Mouse (Mus musculus): ENCODE measurements at regions not wholly inside any gene's neighbourhood (a gene's known extent, or its start where the extent isn't known, plus 50 kb on each side); places are given as distances from the start of the nearest gene placed in this dataset.

GRCm38 (mm10) chr14:58511571-58511985 lies 441.2 kb downstream of the Fgf9 start:
- H3K36me3 ChIP-seq (ENCODE audit: control insufficient read depth, insufficient read depth): no peaks in the 10 kb centered on the region
- no peaks in the 10 kb centered on the region for H3K4me1 ChIP-seq (replicated peaks; ENCODE audit: control insufficient read depth, insufficient read depth, low read length)
- H3K4me3 ChIP-seq (replicated peaks; ENCODE audit: low read length): no peak overlapping the region
- WGBS: 55% methylated on average over 4 of the region's 4 CpGs
- H3K4me2 ChIP-seq (ENCODE audit: low read length): no peak overlapping the region
- no peak for ATAC-seq
- H3K27me3 ChIP-seq (replicated peaks; ENCODE audit: control insufficient read depth, insufficient read depth, low read length): no peaks in the 10 kb centered on the region
- H3K27ac ChIP-seq (ENCODE audit: low read length): no peak overlapping the region
- no peaks in the 10 kb centered on the region for H3K9me3 ChIP-seq (ENCODE audit: control insufficient read depth, low read length)
- no peak overlapping the region for H3K9ac ChIP-seq (replicated peaks; ENCODE audit: low read depth, low read length)

DNA sequence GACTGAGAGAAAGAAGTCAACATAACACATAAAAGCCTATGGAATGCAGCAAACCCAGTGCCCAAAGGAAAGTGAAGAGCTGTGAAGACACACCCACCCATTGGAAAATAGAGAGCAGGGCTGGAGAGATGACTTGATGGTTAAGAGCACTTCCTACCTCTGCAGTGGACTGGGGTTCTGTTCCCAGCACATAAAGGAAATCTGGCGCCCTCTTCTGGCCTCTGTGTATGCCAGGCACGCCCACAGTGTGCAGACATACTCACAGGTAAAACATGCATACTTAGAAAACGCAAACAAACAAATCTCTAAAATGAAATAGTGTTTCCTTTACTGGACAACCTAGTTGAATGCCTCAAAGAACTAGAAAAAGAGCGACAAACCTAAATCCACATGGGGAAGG lies 440.4 kb downstream of the Fgf9 start:
- WGBS: 77% methylated on average over 4 of the region's 4 CpGs
- no peaks in the 10 kb centered on the region for H3K36me3 ChIP-seq (ENCODE audit: control insufficient read depth, insufficient read depth)
- ATAC-seq: no peak
- no peak overlapping the region for H3K4me2 ChIP-seq (ENCODE audit: low read length)
- H3K4me1 ChIP-seq (replicated peaks; ENCODE audit: control insufficient read depth, insufficient read depth, low read length): no peaks in the 10 kb centered on the region
- no peaks in the 10 kb centered on the region for H3K27me3 ChIP-seq (replicated peaks; ENCODE audit: control insufficient read depth, insufficient read depth, low read length)
- H3K9ac ChIP-seq (replicated peaks; ENCODE audit: low read depth, low read length): no peak overlapping the region
- no peak overlapping the region for H3K4me3 ChIP-seq (replicated peaks; ENCODE audit: low read length)
- H3K9me3 ChIP-seq (ENCODE audit: control insufficient read depth, low read length): no peaks in the 10 kb centered on the region
- no peak overlapping the region for H3K27ac ChIP-seq (ENCODE audit: low read length)

GRCm38 (mm10) chr14:58509106-58509505 lies 438.8 kb downstream of the Fgf9 start:
- Histone ChIP-seq H3K9ac (replicated peaks; ENCODE audit: low read depth, low read length) (no peak overlapping the region), H3K36me3 (ENCODE audit: control insufficient read depth, insufficient read depth) (no peaks in the 10 kb centered on the region), H3K9me3 (ENCODE audit: control insufficient read depth, low read length) (no peaks in the 10 kb centered on the region), H3K27ac (ENCODE audit: low read length) (no peak overlapping the region), H3K4me3 (replicated peaks; ENCODE audit: low read length) (no peak overlapping the region), H3K4me1 (replicated peaks; ENCODE audit: control insufficient read depth, insufficient read depth, low read length) (no peaks in the 10 kb centered on the region), H3K4me2 (ENCODE audit: low read length) (no peak overlapping the region), H3K27me3 (replicated peaks; ENCODE audit: control insufficient read depth, insufficient read depth, low read length) (no peaks in the 10 kb centered on the region)
- no peak for ATAC-seq
- WGBS: 54% methylated on average over 4 of the region's 4 CpGs

DNA sequence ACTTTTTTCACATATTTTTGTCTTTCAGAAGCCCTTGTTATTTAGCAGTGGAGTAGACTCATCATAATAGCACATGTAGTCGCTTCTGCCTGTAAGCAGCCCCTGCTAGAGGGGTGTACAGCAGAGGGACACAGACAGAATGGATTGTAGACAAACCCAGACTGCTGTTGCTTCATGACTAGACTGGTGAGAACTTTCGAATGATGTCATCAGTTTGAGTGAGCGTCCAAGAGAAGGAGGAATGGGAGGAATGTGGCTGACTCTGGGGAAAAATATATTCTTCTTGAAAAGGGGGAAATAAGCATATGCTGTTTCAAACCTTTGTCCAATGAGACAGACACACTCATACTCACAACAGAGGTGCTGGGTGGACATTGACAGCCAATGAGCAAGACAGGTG lies 436.1 kb downstream of the Fgf9 start:
- Histone ChIP-seq H3K9me3 (ENCODE audit: control insufficient read depth, low read length) (no peaks in the 10 kb centered on the region), H3K4me1 (replicated peaks; ENCODE audit: control insufficient read depth, insufficient read depth, low read length) (no peaks in the 10 kb centered on the region), H3K27me3 (replicated peaks; ENCODE audit: control insufficient read depth, insufficient read depth, low read length) (no peaks in the 10 kb centered on the region), H3K4me2 (ENCODE audit: low read length) (no peak overlapping the region), H3K36me3 (ENCODE audit: control insufficient read depth, insufficient read depth) (no peaks in the 10 kb centered on the region), H3K4me3 (replicated peaks; ENCODE audit: low read length) (no peak overlapping the region), H3K27ac (ENCODE audit: low read length) (no peak overlapping the region), H3K9ac (replicated peaks; ENCODE audit: low read depth, low read length) (no peak overlapping the region)
- no peak for ATAC-seq
- WGBS: 91% methylated on average over 3 of the region's 3 CpGs

GRCm38 (mm10) chr14:58505841-58506240 lies 435.5 kb downstream of the Fgf9 start:
- Histone ChIP-seq H3K36me3 (ENCODE audit: control insufficient read depth, insufficient read depth) (no peaks in the 10 kb centered on the region), H3K4me3 (replicated peaks; ENCODE audit: low read length) (no peak overlapping the region), H3K4me2 (ENCODE audit: low read length) (no peak overlapping the region), H3K27me3 (replicated peaks; ENCODE audit: control insufficient read depth, insufficient read depth, low read length) (no peaks in the 10 kb centered on the region), H3K9ac (replicated peaks; ENCODE audit: low read depth, low read length) (no peak overlapping the region), H3K27ac (ENCODE audit: low read length) (no peak overlapping the region), H3K9me3 (ENCODE audit: control insufficient read depth, low read length) (no peaks in the 10 kb centered on the region), H3K4me1 (replicated peaks; ENCODE audit: control insufficient read depth, insufficient read depth, low read length) (no peaks in the 10 kb centered on the region)
- ATAC-seq: no peak

- Histone ChIP-seq H3K27ac (ENCODE audit: low read length) (no peak overlapping the region), H3K4me1 (replicated peaks; ENCODE audit: control insufficient read depth, insufficient read depth, low read length) (peaks cover 7% of the 10 kb centered on the region; the same call in 1 of the 2 replicates), H3K4me3 (replicated peaks; ENCODE audit: low read length) (no peak overlapping the region), H3K27me3 (replicated peaks; ENCODE audit: control insufficient read depth, insufficient read depth, low read length) (no peaks in the 10 kb centered on the region), H3K9me3 (ENCODE audit: control insufficient read depth, low read length) (no peaks in the 10 kb centered on the region), H3K4me2 (ENCODE audit: low read length) (no peak overlapping the region), H3K9ac (replicated peaks; ENCODE audit: low read depth, low read length) (no peak overlapping the region), H3K36me3 (ENCODE audit: control insufficient read depth, insufficient read depth) (no peaks in the 10 kb centered on the region)
- ATAC-seq: no peak
- WGBS: 93% methylated on average over 8 of the region's 8 CpGs
Observed at GRCm38 (mm10) chr14:58502890-58503289, 432.5 kb downstream of the Fgf9 start.

DNA sequence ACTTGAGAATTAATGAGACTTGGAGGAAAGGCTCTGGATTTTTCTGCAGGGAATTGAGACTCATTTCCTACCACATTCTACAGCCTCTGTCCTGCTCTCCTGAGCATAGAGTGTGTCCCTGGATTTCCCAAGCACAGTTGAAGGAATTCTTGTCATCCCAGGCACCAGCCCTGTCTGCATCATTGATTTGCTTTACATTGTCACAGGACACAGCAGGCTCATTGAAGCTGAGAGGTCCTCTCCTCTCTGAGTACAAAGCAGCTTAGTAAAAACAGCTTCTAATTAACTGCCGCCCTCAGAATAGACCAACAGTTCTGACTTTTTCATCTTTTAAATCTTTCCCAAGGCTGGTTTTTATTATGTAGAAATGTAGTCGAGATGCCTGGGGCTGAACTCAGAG lies 429.7 kb downstream of the Fgf9 start:
- H3K27ac ChIP-seq (ENCODE audit: low read length): no peak overlapping the region
- peak; percentile 23; the same call in 1 of the 2 replicates for ATAC-seq
- WGBS: 3% methylated on average over 2 of the region's 2 CpGs
- no peak overlapping the region for H3K4me2 ChIP-seq (ENCODE audit: low read length)
- no peak overlapping the region for H3K4me3 ChIP-seq (replicated peaks; ENCODE audit: low read length)
- H3K9ac ChIP-seq (replicated peaks; ENCODE audit: low read depth, low read length): no peak overlapping the region
- no peaks in the 10 kb centered on the region for H3K36me3 ChIP-seq (ENCODE audit: control insufficient read depth, insufficient read depth)
- H3K27me3 ChIP-seq (replicated peaks; ENCODE audit: control insufficient read depth, insufficient read depth, low read length): no peaks in the 10 kb centered on the region
- no peaks in the 10 kb centered on the region for H3K9me3 ChIP-seq (ENCODE audit: control insufficient read depth, low read length)
- H3K4me1 ChIP-seq (replicated peaks; ENCODE audit: control insufficient read depth, insufficient read depth, low read length): peaks cover 7% of the 10 kb centered on the region; the same call in 1 of the 2 replicates

DNA sequence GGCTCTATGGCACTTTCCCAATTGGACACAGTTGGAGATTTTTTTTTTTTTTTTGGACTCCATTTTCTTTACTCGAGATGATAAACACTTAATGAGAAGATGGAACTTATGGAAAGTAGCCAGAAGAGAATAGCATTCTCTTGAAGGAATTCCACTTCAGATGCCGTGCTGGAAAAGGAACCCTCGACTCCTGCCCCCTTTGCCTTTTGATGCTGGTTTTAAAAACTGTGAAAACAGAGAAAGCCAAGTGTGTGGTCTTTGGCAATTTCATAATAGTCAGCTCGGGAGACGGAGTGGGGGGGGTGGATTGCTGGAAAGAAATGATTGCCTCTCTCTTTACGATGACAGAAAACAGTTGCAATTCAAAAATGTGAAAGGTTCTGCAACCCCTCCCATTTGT lies 429.2 kb downstream of the Fgf9 start:
- Histone ChIP-seq H3K4me2 (ENCODE audit: low read length) (peak overlapping the region; percentile 10; the same call in 1 of the 2 replicates), H3K27me3 (replicated peaks; ENCODE audit: control insufficient read depth, insufficient read depth, low read length) (no peaks in the 10 kb centered on the region)

GRCm38 (mm10) chr14:58499071-58499470 lies 428.7 kb downstream of the Fgf9 start:
- Histone ChIP-seq H3K9me3 (ENCODE audit: control insufficient read depth, low read length) (no peaks in the 10 kb centered on the region), H3K27me3 (replicated peaks; ENCODE audit: control insufficient read depth, insufficient read depth, low read length) (no peaks in the 10 kb centered on the region), H3K9ac (replicated peaks; ENCODE audit: low read depth, low read length) (no peak overlapping the region), H3K4me1 (replicated peaks; ENCODE audit: control insufficient read depth, insufficient read depth, low read length) (peaks cover 7% of the 10 kb centered on the region; the same call in 1 of the 2 replicates), H3K27ac (ENCODE audit: low read length) (no peak overlapping the region), H3K4me2 (ENCODE audit: low read length) (no peak overlapping the region), H3K36me3 (ENCODE audit: control insufficient read depth, insufficient read depth) (no peaks in the 10 kb centered on the region), H3K4me3 (replicated peaks; ENCODE audit: low read length) (no peak overlapping the region)
- ATAC-seq: 0 out of 2 replicates have a peak, but pooled peaks have one; percentile 43
- WGBS: 62% methylated on average over 7 of the region's 7 CpGs

More for the DNA sequence above, 429.2 kb downstream of the Fgf9 start:
- H3K27ac ChIP-seq (ENCODE audit: low read length): no peak overlapping the region
- H3K4me1 ChIP-seq (replicated peaks; ENCODE audit: control insufficient read depth, insufficient read depth, low read length): peaks cover 7% of the 10 kb centered on the region; the same call in 1 of the 2 replicates
- no peak overlapping the region for H3K9ac ChIP-seq (replicated peaks; ENCODE audit: low read depth, low read length)
- no peaks in the 10 kb centered on the region for H3K9me3 ChIP-seq (ENCODE audit: control insufficient read depth, low read length)
- ATAC-seq: 0 out of 2 replicates have a peak, but pooled peaks have one; percentile 12
- H3K4me3 ChIP-seq (replicated peaks; ENCODE audit: low read length): no peak overlapping the region
- 1% methylated on average over 6 of the region's 6 CpGs for WGBS
- H3K36me3 ChIP-seq (ENCODE audit: control insufficient read depth, insufficient read depth): no peaks in the 10 kb centered on the region

- Histone ChIP-seq H3K27ac (ENCODE audit: low read length) (no peak overlapping the region), H3K4me2 (ENCODE audit: low read length) (no peak overlapping the region), H3K4me3 (replicated peaks; ENCODE audit: low read length) (no peak overlapping the region), H3K9me3 (ENCODE audit: control insufficient read depth, low read length) (no peaks in the 10 kb centered on the region), H3K36me3 (ENCODE audit: control insufficient read depth, insufficient read depth) (no peaks in the 10 kb centered on the region), H3K4me1 (replicated peaks; ENCODE audit: control insufficient read depth, insufficient read depth, low read length) (peaks cover 7% of the 10 kb centered on the region; the same call in 1 of the 2 replicates), H3K27me3 (replicated peaks; ENCODE audit: control insufficient read depth, insufficient read depth, low read length) (no peaks in the 10 kb centered on the region), H3K9ac (replicated peaks; ENCODE audit: low read depth, low read length) (no peak overlapping the region)
- 90% methylated on average over 3 of the region's 3 CpGs for WGBS
- ATAC-seq: no peak
Observed at GRCm38 (mm10) chr14:58496902-58497301, 426.6 kb downstream of the Fgf9 start.
